Mouse (Mus musculus) heart, embryonic 12.5 days (tissue): ENCODE measurements around the gene Olfr247. TPM values are rescaled to one million over a fixed set of nuclear protein-coding genes. Genes with fewer than 3 reads are reported as not detected.

Source experiments
- polyA plus RNA-seq: library from polyadenylated mRNA; unstranded; fragments of >200 nt; fragmentation: Nextera tagmentation; extraction: Ambion mirVana; gene quantifications from 2 replicates; pipeline ENCODE4 v1.2.1, GENCODE M21; 2016

The Olfr247 gene
- polyA plus RNA-seq, 1 experiment from 2014 or later: not detected

Other genes starting within 250 kb of the Olfr247 start
- gene Olfr805, start 246.8 kb downstream of the Olfr247 start, polyA plus RNA-seq: not detected in 2 replicates
- gene Olfr806, start 234.2 kb downstream of the Olfr247 start, polyA plus RNA-seq: not detected in 2 replicates
- gene Olfr807, start 218.3 kb downstream of the Olfr247 start, polyA plus RNA-seq: not detected in 2 replicates
- gene Olfr808, start 210.7 kb downstream of the Olfr247 start, polyA plus RNA-seq: not detected in 2 replicates
- gene Olfr809, start 201.5 kb downstream of the Olfr247 start, polyA plus RNA-seq: not detected in 2 replicates
- not detected in 2 replicates for gene Olfr810, start 181.2 kb downstream of the Olfr247 start, polyA plus RNA-seq
- not detected in 2 replicates for gene Olfr811, start 171.7 kb downstream of the Olfr247 start, polyA plus RNA-seq
- gene Olfr812, start 130.0 kb downstream of the Olfr247 start, polyA plus RNA-seq: not detected in 2 replicates
- gene Olfr813, start 120.8 kb downstream of the Olfr247 start, polyA plus RNA-seq: not detected in 2 replicates
- not detected in 2 replicates for gene Olfr814, start 96.3 kb downstream of the Olfr247 start, polyA plus RNA-seq
- gene Olfr815, start 70.3 kb downstream of the Olfr247 start, polyA plus RNA-seq: not detected in 2 replicates
- not detected in 2 replicates for gene Olfr816, start 60.5 kb downstream of the Olfr247 start, polyA plus RNA-seq
- not detected in 2 replicates for gene Olfr818, start 27.0 kb downstream of the Olfr247 start, polyA plus RNA-seq
- not detected in 2 replicates for gene Olfr819, start 8.9 kb downstream of the Olfr247 start, polyA plus RNA-seq
- not detected in 2 replicates for gene Gm10310, start 8.9 kb upstream of the Olfr247 start, polyA plus RNA-seq
- not detected in 2 replicates for gene Olfr820, start 36.5 kb upstream of the Olfr247 start, polyA plus RNA-seq
- gene Olfr821, start 54.2 kb upstream of the Olfr247 start, polyA plus RNA-seq: not detected in 2 replicates
- gene Olfr822, start 95.1 kb upstream of the Olfr247 start, polyA plus RNA-seq: not detected in 2 replicates
- not detected in 2 replicates for gene Olfr823, start 139.2 kb upstream of the Olfr247 start, polyA plus RNA-seq
- not detected in 2 replicates for gene Olfr824, start 153.9 kb upstream of the Olfr247 start, polyA plus RNA-seq
- not detected in 2 replicates for gene Olfr825, start 190.6 kb upstream of the Olfr247 start, polyA plus RNA-seq
- not detected in 2 replicates for gene Olfr826, start 208.0 kb upstream of the Olfr247 start, polyA plus RNA-seq
- gene Olfr827, start 238.3 kb upstream of the Olfr247 start, polyA plus RNA-seq: not detected in 2 replicates